ENCODE assay signal across 32 mouse cellular contexts in genomic region chr1:162888646-162889045, GRCm38 (mm10). TPM values are rescaled to one million over a fixed set of nuclear protein-coding genes. Genes with fewer than 3 reads are reported as not detected.
DNase-seq lines count a peak whose midpoint lies in the region; ATAC-seq and TF ChIP-seq lines count a peak whose summit lies in the region.
"Had no signal": no experiment of that assay in that cellular context is flagged by ENCODE, and none has a peak within 500 bp of the region (broad histone marks: within the 10 kb centered on the region; RNA-seq: fewer than 3 reads in every experiment).

No protein-coding gene starts in this region.

- WGBS in heart, postnatal 0 days, result 74% methylated on average over 12 of the region's 12 CpGs

- H3K9ac ChIP-seq in heart, postnatal 0 days (replicated peaks; ENCODE audit: low read depth, low read length), result no peak overlapping the region
- H3K9ac ChIP-seq: embryonic facial prominence, embryonic 13.5 days; embryonic facial prominence, embryonic 15.5 days; forebrain, embryonic 12.5 days had no signal

- H3K27ac ChIP-seq in gastrocnemius, adult 2 months, result peak overlapping the region; percentile 51
- 0 out of 2 replicates have a peak overlapping the region, but pooled peaks have one; percentile 55 for H3K27ac ChIP-seq in heart, postnatal 0 days (ENCODE audit: low read depth)
- peak overlapping the region; percentile 84 for H3K27ac ChIP-seq in brown adipose tissue, adult 24 weeks (replicated peaks; ENCODE audit: low read depth, low read length)
- H3K27ac ChIP-seq: embryonic facial prominence, embryonic 13.5 days; embryonic facial prominence, embryonic 15.5 days; forebrain, embryonic 10.5 days; forebrain, embryonic 12.5 days had no signal

- no peak overlapping the region for H3K4me2 ChIP-seq in heart, postnatal 0 days (ENCODE audit: low read depth, low read length)
- H3K4me2 ChIP-seq: embryonic facial prominence, embryonic 13.5 days; embryonic facial prominence, embryonic 15.5 days; forebrain, embryonic 12.5 days had no signal

- intact Hi-C loops in gastrocnemius, adult 2 months (cut with DNase I), result no loop called here
- intact Hi-C loops in heart, postnatal 25 days (cut with DNase I), result no loop called here

- ATAC-seq in heart, postnatal 0 days (ENCODE audit: insufficient read depth, low read depth), result no peak
- ATAC-seq: activated CD4-positive, CD25-positive, alpha-beta regulatory T cell, adult 4 months; CD4-positive, CD25-positive, alpha-beta regulatory T cell, adult 4 months; forebrain, embryonic 14.5 days; Patski had no signal

- no peaks in the 10 kb centered on the region for H3K36me3 ChIP-seq in heart, postnatal 0 days (replicated peaks; ENCODE audit: control insufficient read depth, insufficient read depth, low read length)
- H3K36me3 ChIP-seq: embryonic facial prominence, embryonic 13.5 days; embryonic facial prominence, embryonic 15.5 days; forebrain, embryonic 10.5 days; forebrain, embryonic 12.5 days; G1E had no signal

- H3K4me1 ChIP-seq in heart, postnatal 0 days (ENCODE audit: control insufficient read depth, insufficient read depth), result no peaks in the 10 kb centered on the region
- peaks cover 9% of the 10 kb centered on the region for H3K4me1 ChIP-seq in brown adipose tissue, adult 24 weeks (ENCODE audit: control insufficient read depth, insufficient read depth, insufficient read length, low read length)
- H3K4me1 ChIP-seq: forebrain, embryonic 10.5 days; forebrain, embryonic 12.5 days had no signal

- DNase-seq in gastrocnemius, adult 2 months, result no peak
- DNase-seq in gastrocnemius, adult 18-20 months (ENCODE audit: low spot score), result no peak
- DNase-seq in heart, adult 18-20 months, result peak; percentile 8 to 42
- DNase-seq in heart, adult 9 months (ENCODE audit: low spot score in 2 of 2), result no peak
- no peak for DNase-seq in heart, postnatal 0 days (ENCODE audit: low spot score)
- no peak for DNase-seq in heart, postnatal 25 days (ENCODE audit: low spot score)
- DNase-seq: adrenal gland, adult 8-10 months; adrenal gland, postnatal 14 days; adrenal gland, postnatal 36 days; B cell, adult 2 months; cerebellum, adult 11 months; cerebellum, adult 18-20 months; cerebellum, adult 8-10 months; cerebellum, adult 9-11 months; cerebellum, postnatal 14 days; cerebellum, postnatal 36 days; embryo, embryonic 11 days had no signal

- no peak for TF ChIP-seq CTCF in gastrocnemius, adult 2 months (IDR thresholded peaks at IDR 0.05)
- TF ChIP-seq CTCF in heart, postnatal 0 days (IDR thresholded peaks at IDR 0.05; ENCODE audit: low read depth), result no peak

- H3K4me3 ChIP-seq in gastrocnemius, adult 2 months, result no peak overlapping the region
- H3K4me3 ChIP-seq in heart, postnatal 0 days (ENCODE audit: low read depth, low read length), result no peak overlapping the region
- no peak overlapping the region for H3K4me3 ChIP-seq in brown adipose tissue, adult 24 weeks (ENCODE audit: insufficient read depth, low read depth, low read length)
- H3K4me3 ChIP-seq: embryonic facial prominence, embryonic 13.5 days; embryonic facial prominence, embryonic 15.5 days; erythroblast, embryonic 14.5 days; forebrain, embryonic 10.5 days; forebrain, embryonic 12.5 days had no signal

- TF ChIP-seq EP300 in heart, postnatal 0 days (IDR thresholded peaks at IDR 0.05; ENCODE audit: low read depth), result no peak

- no peaks in the 10 kb centered on the region for H3K27me3 ChIP-seq in heart, postnatal 0 days (ENCODE audit: control insufficient read depth, insufficient read depth, low read length)
- H3K27me3 ChIP-seq: CH12.LX; embryonic facial prominence, embryonic 13.5 days; embryonic facial prominence, embryonic 15.5 days; forebrain, embryonic 12.5 days had no signal

- no peaks in the 10 kb centered on the region for H3K9me3 ChIP-seq in heart, postnatal 0 days (replicated peaks; ENCODE audit: control insufficient read depth, low read length)
- H3K9me3 ChIP-seq: embryonic facial prominence, embryonic 13.5 days; embryonic facial prominence, embryonic 15.5 days; forebrain, embryonic 10.5 days; forebrain, embryonic 12.5 days; G1E had no signal

RNA-seq across cellular contexts. Expression of gene Fmo2, which starts 9.9 kb away (rescaled TPM):
- 10 to 100 TPM; 16.3 to 17.7 TPM for total RNA-seq in gastrocnemius, adult 2 months (2021)
- 10 to 100 TPM; 12.2 to 13.8 TPM for total RNA-seq in gastrocnemius, adult 18-20 months (2021)
- total RNA-seq in heart, adult 18-20 months (2021), result 10 to 100 TPM; 41.6 to 51.5 TPM
- total RNA-seq in heart, postnatal 0 days (2014; rRNA removed; ENCODE audit: low replicate concordance), result 2.5 and 4.5 TPM in 2 replicates
- 4.9 and 7.3 TPM in 2 replicates for polyA plus RNA-seq in heart, postnatal 0 days (2015; fragmentation: Nextera tagmentation; extraction: Ambion mirVana)
- 10 to 100 TPM; 27.4 to 29.5 TPM for total RNA-seq in heart, postnatal 25 days (2021)
- polyA plus RNA-seq in brown adipose tissue, adult 24 weeks (2012; ENCODE audit: insufficient read depth, insufficient read length, missing spikeins), result 9.7 and 11.8 TPM in 2 replicates
- total RNA-seq: CH12.LX; common myeloid progenitor, adult 5-6 weeks had no signal
- polyA plus RNA-seq: activated CD4-positive, CD25-positive, alpha-beta regulatory T cell, adult 4 months; CD4-positive, CD25-positive, alpha-beta regulatory T cell, adult 4 months; embryonic facial prominence, embryonic 11.5 days; erythroblast, embryonic 14.5 days; forebrain, embryonic 10.5 days; forebrain, embryonic 12.5 days had no signal

RNA-seq across cellular contexts. Expression of gene Fmo1, which starts 22.2 kb away (rescaled TPM):
- total RNA-seq in gastrocnemius, adult 2 months (2021), result 10 to 100 TPM; 13.4 to 14.1 TPM
- 10 to 100 TPM in 1 of 2 experiments, 1 to 10 TPM in 1; 8.4 to 11.1 TPM for total RNA-seq in gastrocnemius, adult 18-20 months (2021)
- 10 to 100 TPM; 31.4 to 54.9 TPM for total RNA-seq in heart, adult 18-20 months (2021)
- total RNA-seq in heart, postnatal 0 days (2014; rRNA removed; ENCODE audit: low replicate concordance), result 18.6 and 37.3 TPM in 2 replicates
- 12.8 and 17.0 TPM in 2 replicates for polyA plus RNA-seq in heart, postnatal 0 days (2015; fragmentation: Nextera tagmentation; extraction: Ambion mirVana)
- total RNA-seq in heart, postnatal 25 days (2021), result 10 to 100 TPM; 36.9 to 40.7 TPM
- 519 and 719 TPM in 2 replicates for polyA plus RNA-seq in brown adipose tissue, adult 24 weeks (2012; ENCODE audit: insufficient read depth, insufficient read length, missing spikeins)
- total RNA-seq: CH12.LX had no signal
- polyA plus RNA-seq: erythroblast, embryonic 14.5 days; G1E had no signal

RNA-seq across cellular contexts. Expression of gene Fmo6, which starts 48.7 kb away (rescaled TPM):
- total RNA-seq in gastrocnemius, adult 2 months (2021), result not detected
- not detected for total RNA-seq in gastrocnemius, adult 18-20 months (2021)
- 1 to 10 TPM in 1 of 2 experiments, not detected in 1; 1.3 TPM for total RNA-seq in heart, adult 18-20 months (2021)
- total RNA-seq in heart, postnatal 0 days (2014; rRNA removed; ENCODE audit: low replicate concordance), result not detected in 2 replicates
- polyA plus RNA-seq in heart, postnatal 0 days (2015; fragmentation: Nextera tagmentation; extraction: Ambion mirVana), result not detected in 2 replicates
- total RNA-seq in heart, postnatal 25 days (2021), result not detected
- not detected in 2 replicates for polyA plus RNA-seq in brown adipose tissue, adult 24 weeks (2012; ENCODE audit: insufficient read depth, insufficient read length, missing spikeins)
- total RNA-seq: adrenal gland, adult 18-20 months; adrenal gland, adult 8-10 months; adrenal gland, postnatal 14 days; adrenal gland, postnatal 36 days; CH12.LX; common myeloid progenitor, adult 5-6 weeks had no signal
- polyA plus RNA-seq: activated CD4-positive, CD25-positive, alpha-beta regulatory T cell, adult 4 months; CD4-positive, CD25-positive, alpha-beta regulatory T cell, adult 4 months; embryonic facial prominence, embryonic 11.5 days; erythroblast, embryonic 14.5 days; forebrain, embryonic 10.5 days; forebrain, embryonic 14.5 days; G1E; Patski had no signal

Comparison
In these comparisons a context has a peak if more than half of its experiments do, and no peak if none do; other contexts are left out.
1. DNase-seq: peak in heart, adult 18-20 months (2 of 2); none in gastrocnemius, adult 2 months (single experiment), gastrocnemius, adult 18-20 months (single experiment), heart, adult 9 months (0 of 2), heart, postnatal 0 days (single experiment) and heart, postnatal 25 days (single experiment).
2. Peak in every context shown above with its lines, with median percentiles within 50 percentile points of each other: H3K27ac ChIP-seq.